Mouse (Mus musculus): ENCODE results near the gene Atp6v0a1. TPM values are rescaled to one million over a fixed set of nuclear protein-coding genes. Genes with fewer than 3 reads are reported as not detected.

The Atp6v0a1 gene
- total and polyA plus RNA-seq, 3 experiments = 77.4 to 92.6 (median 89.6) TPM

DNA sequence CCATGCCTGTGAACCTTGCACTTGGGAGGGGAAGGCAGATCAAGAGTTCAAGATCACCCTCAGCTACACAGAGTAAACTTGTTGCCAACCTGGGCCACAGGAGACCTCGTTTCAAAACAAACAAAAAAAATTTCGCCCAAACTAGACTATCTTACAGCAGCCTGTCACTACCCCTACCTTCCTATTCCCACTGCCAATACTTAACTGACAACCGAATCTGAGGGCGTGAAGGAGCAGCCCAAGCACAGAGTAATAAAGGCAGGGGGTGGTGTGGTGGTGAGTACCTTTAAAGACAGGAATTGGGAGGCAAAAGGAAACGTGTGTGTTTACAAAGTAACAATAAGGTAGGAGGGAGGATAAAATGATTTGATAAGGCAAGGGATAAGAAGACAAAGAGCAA, 101.5 kb downstream of the Atp6v0a1 start:
- WGBS = 47% methylated on average over 5 of the region's 5 CpGs

DNA sequence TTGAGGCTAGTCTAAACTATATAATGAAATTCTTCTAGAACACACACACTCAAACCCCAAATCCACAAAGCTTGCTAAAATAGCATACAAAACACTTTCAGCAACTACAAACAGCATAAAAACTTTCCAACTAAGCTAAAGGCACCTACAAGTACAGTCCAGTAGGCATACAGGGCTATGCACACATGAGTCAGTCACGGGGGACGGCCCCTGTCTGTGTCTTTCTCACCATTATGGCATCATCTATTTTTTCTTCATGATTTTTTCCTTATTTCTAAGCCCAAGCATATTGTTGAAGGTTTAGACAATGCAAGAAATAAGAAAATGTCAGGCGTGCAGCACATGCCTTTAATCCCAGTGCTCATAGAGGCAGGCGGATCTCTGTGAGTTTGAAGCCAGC, 101.9 kb downstream of the Atp6v0a1 start:
- Histone ChIP-seq H3K79me2 (replicated peaks; ENCODE audit: control insufficient read depth, insufficient read depth, low read length) (peaks cover 10% of the 10 kb centered on the region), H3K36me3 (ENCODE audit: control insufficient read depth, insufficient read depth, low read length) (peaks cover 10% of the 10 kb centered on the region), H3K9ac (ENCODE audit: low read depth, low read length) (no peak overlapping the region), H3K4me1 (ENCODE audit: control insufficient read depth, insufficient read depth, low read length) (peaks cover 3% of the 10 kb centered on the region), H3K27ac (no peak overlapping the region), H3K27me3 (ENCODE audit: control insufficient read depth, insufficient read depth, low read length) (no peaks in the 10 kb centered on the region), H3K4me3 (no peak overlapping the region)
- DNase-seq = no peak
- TF ChIP-seq EP300 (IDR thresholded peaks at IDR 0.05; ENCODE audit: insufficient read depth, low read depth, low read length) (no peak), CTCF (IDR thresholded peaks at IDR 0.05) (no peak), POLR2A (IDR thresholded peaks at IDR 0.05; ENCODE audit: insufficient read depth, low read depth, low read length) (no peak)
- intact Hi-C loops (cut with DNase I) = no loop called here
- 87% methylated on average over 4 of the region's 4 CpGs for WGBS

More for the DNA sequence above, 101.5 kb downstream of the Atp6v0a1 start:
- DNase-seq = no peak
- Histone ChIP-seq H3K27me3 (ENCODE audit: control insufficient read depth, insufficient read depth, low read length) (no peaks in the 10 kb centered on the region), H3K27ac (no peak overlapping the region), H3K4me3 (no peak overlapping the region), H3K79me2 (replicated peaks; ENCODE audit: control insufficient read depth, insufficient read depth, low read length) (peaks cover 10% of the 10 kb centered on the region), H3K4me1 (ENCODE audit: control insufficient read depth, insufficient read depth, low read length) (peaks cover 3% of the 10 kb centered on the region), H3K36me3 (ENCODE audit: control insufficient read depth, insufficient read depth, low read length) (peaks cover 6% of the 10 kb centered on the region; the same call in 1 of the 2 replicates), H3K9ac (ENCODE audit: low read depth, low read length) (no peak overlapping the region)
- no peak for TF ChIP-seq CTCF (IDR thresholded peaks at IDR 0.05)
- no peak for TF ChIP-seq POLR2A (IDR thresholded peaks at IDR 0.05; ENCODE audit: insufficient read depth, low read depth, low read length)
- TF ChIP-seq EP300 (IDR thresholded peaks at IDR 0.05; ENCODE audit: insufficient read depth, low read depth, low read length) = no peak
- intact Hi-C loops (cut with DNase I) = no loop called here

DNA sequence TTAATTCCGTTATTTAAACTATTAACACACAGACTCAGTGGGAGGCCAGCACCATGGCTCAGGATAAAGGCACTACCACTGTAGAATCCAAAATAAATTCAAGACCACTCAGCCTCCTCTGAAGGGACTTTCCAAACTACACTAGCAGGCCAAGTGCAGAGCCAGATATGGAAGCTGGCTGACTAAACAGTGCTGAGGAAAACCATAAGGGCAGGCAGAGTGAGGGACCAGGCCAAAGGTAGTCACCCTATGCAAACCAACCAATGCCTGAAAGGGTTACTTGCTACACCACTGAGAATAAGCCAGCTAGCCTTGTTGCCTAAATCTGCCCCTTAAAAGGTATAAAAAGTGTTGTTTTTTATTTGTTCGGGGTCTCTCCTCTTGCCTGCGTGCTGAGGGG, 102.9 kb downstream of the Atp6v0a1 start:
- peaks cover 3% of the 10 kb centered on the region for H3K4me1 ChIP-seq (ENCODE audit: control insufficient read depth, insufficient read depth, low read length)
- WGBS = 85% methylated on average over 3 of the region's 3 CpGs
- peaks cover 12% of the 10 kb centered on the region for H3K36me3 ChIP-seq (ENCODE audit: control insufficient read depth, insufficient read depth, low read length)
- no peak overlapping the region for H3K9ac ChIP-seq (ENCODE audit: low read depth, low read length)
- DNase-seq = no peak
- H3K79me2 ChIP-seq (replicated peaks; ENCODE audit: control insufficient read depth, insufficient read depth, low read length) = peaks cover 11% of the 10 kb centered on the region
- TF ChIP-seq CTCF (IDR thresholded peaks at IDR 0.05) (no peak), POLR2A (IDR thresholded peaks at IDR 0.05; ENCODE audit: insufficient read depth, low read depth, low read length) (no peak), EP300 (IDR thresholded peaks at IDR 0.05; ENCODE audit: insufficient read depth, low read depth, low read length) (no peak)
- no peaks in the 10 kb centered on the region for H3K27me3 ChIP-seq (ENCODE audit: control insufficient read depth, insufficient read depth, low read length)
- no peak overlapping the region for H3K27ac ChIP-seq
- H3K4me3 ChIP-seq = no peak overlapping the region
- intact Hi-C loops (cut with DNase I) = no loop called here

Small RNAs within 50 kb of the gene (microRNA-seq; reads per million reads assigned to microRNA genes)
- gene Mir6928 = 0 reads per million in 2 experiments

Other genes with a start within 250 kb of the Atp6v0a1 start
- not detected for gene Kcnh4, start 249.5 kb upstream of the Atp6v0a1 start, total RNA-seq (2021)
- 0.04 TPM in 1 of 2 replicates, not detected in the other for gene Kcnh4, start 249.5 kb upstream of the Atp6v0a1 start, polyA plus RNA-seq (2012; rRNA removed)
- gene Hcrt, start 246.5 kb upstream of the Atp6v0a1 start, total RNA-seq (2021) = not detected
- not detected in 2 replicates for gene Hcrt, start 246.5 kb upstream of the Atp6v0a1 start, polyA plus RNA-seq (2012; rRNA removed)
- 10 to 100 TPM; 10.1 to 11.6 TPM for gene Ghdc, start 238.5 kb upstream of the Atp6v0a1 start, total RNA-seq (2021)
- gene Ghdc, start 238.5 kb upstream of the Atp6v0a1 start, polyA plus RNA-seq (2012; rRNA removed) = 11.2 and 12.8 TPM in 2 replicates
- 10 to 100 TPM; 58.6 to 65.2 TPM for gene Stat5b, start 158.7 kb upstream of the Atp6v0a1 start, total RNA-seq (2021)
- gene Stat5b, start 158.7 kb upstream of the Atp6v0a1 start, polyA plus RNA-seq (2012; rRNA removed) = 35.4 and 50.7 TPM in 2 replicates
- 10 to 100 TPM; 20.3 to 22.3 TPM for gene Stat5a, start 150.1 kb upstream of the Atp6v0a1 start, total RNA-seq (2021)
- gene Stat5a, start 150.1 kb upstream of the Atp6v0a1 start, polyA plus RNA-seq (2012; rRNA removed) = 24.3 and 26.6 TPM in 2 replicates
- 10 to 100 TPM; 93.0 to 94.7 TPM for gene Stat3, start 69.9 kb upstream of the Atp6v0a1 start, total RNA-seq (2021)
- gene Stat3, start 69.9 kb upstream of the Atp6v0a1 start, polyA plus RNA-seq (2012; rRNA removed) = 85.8 and 134 TPM in 2 replicates
- 100 to 1,000 TPM; 219 to 225 TPM for gene Cavin1, start 38.6 kb upstream of the Atp6v0a1 start, total RNA-seq (2021)
- gene Cavin1, start 38.6 kb upstream of the Atp6v0a1 start, polyA plus RNA-seq (2012; rRNA removed) = 114 and 135 TPM in 2 replicates
- gene Naglu, start 60.6 kb downstream of the Atp6v0a1 start, total RNA-seq (2021) = 1 to 10 TPM; 7.4 to 8.3 TPM
- gene Naglu, start 60.6 kb downstream of the Atp6v0a1 start, polyA plus RNA-seq (2012; rRNA removed) = 11.0 and 14.3 TPM in 2 replicates
- under 1 TPM; 0.47 to 0.70 TPM for gene Hsd17b1, start 69.0 kb downstream of the Atp6v0a1 start, total RNA-seq (2021)
- gene Hsd17b1, start 69.0 kb downstream of the Atp6v0a1 start, polyA plus RNA-seq (2012; rRNA removed) = 0.32 and 0.55 TPM in 2 replicates
- gene Coasy, start 73.1 kb downstream of the Atp6v0a1 start, total RNA-seq (2021) = 10 to 100 TPM; 15.8 to 17.5 TPM
- gene Coasy, start 73.1 kb downstream of the Atp6v0a1 start, polyA plus RNA-seq (2012; rRNA removed) = 22.1 and 24.6 TPM in 2 replicates
- gene Mlx, start 77.8 kb downstream of the Atp6v0a1 start, total RNA-seq (2021) = 10 to 100 TPM; 18.1 to 21.3 TPM
- 23.0 and 45.2 TPM in 2 replicates for gene Mlx, start 77.8 kb downstream of the Atp6v0a1 start, polyA plus RNA-seq (2012; rRNA removed)
- 1 to 10 TPM; 1.6 to 2.7 TPM for gene Psmc3ip, start 86.0 kb downstream of the Atp6v0a1 start, total RNA-seq (2021)
- gene Psmc3ip, start 86.0 kb downstream of the Atp6v0a1 start, polyA plus RNA-seq (2012; rRNA removed) = 1.1 and 1.3 TPM in 2 replicates
- 10 to 100 TPM; 28.5 to 31.0 TPM for gene Retreg3, start 110.4 kb downstream of the Atp6v0a1 start, total RNA-seq (2021)
- gene Retreg3, start 110.4 kb downstream of the Atp6v0a1 start, polyA plus RNA-seq (2012; rRNA removed) = 31.8 and 53.1 TPM in 2 replicates
- gene Tubg1, start 110.5 kb downstream of the Atp6v0a1 start, total RNA-seq (2021) = 10 to 100 TPM; 22.7 to 23.6 TPM
- 14.2 and 17.2 TPM in 2 replicates for gene Tubg1, start 110.5 kb downstream of the Atp6v0a1 start, polyA plus RNA-seq (2012; rRNA removed)
- gene Tubg2, start 146.5 kb downstream of the Atp6v0a1 start, total RNA-seq (2021) = 1 to 10 TPM; 3.5 TPM
- gene Tubg2, start 146.5 kb downstream of the Atp6v0a1 start, polyA plus RNA-seq (2012; rRNA removed) = 2.1 and 2.9 TPM in 2 replicates
- 1 to 10 TPM; 1.3 to 1.5 TPM for gene Cntnap1, start 161.1 kb downstream of the Atp6v0a1 start, total RNA-seq (2021)
- gene Cntnap1, start 161.1 kb downstream of the Atp6v0a1 start, polyA plus RNA-seq (2012; rRNA removed) = 3.1 and 4.0 TPM in 2 replicates
- 10 to 100 TPM; 14.3 to 28.1 TPM for gene Plekhh3, start 161.9 kb downstream of the Atp6v0a1 start, total RNA-seq (2021)
- 24.4 and 26.7 TPM in 2 replicates for gene Plekhh3, start 161.9 kb downstream of the Atp6v0a1 start, polyA plus RNA-seq (2012; rRNA removed)
- not detected for gene Ccr10, start 166.0 kb downstream of the Atp6v0a1 start, total RNA-seq (2021)
- 0.14 TPM in 1 of 2 replicates, not detected in the other for gene Ccr10, start 166.0 kb downstream of the Atp6v0a1 start, polyA plus RNA-seq (2012; rRNA removed)
- gene Ezh1, start 217.0 kb downstream of the Atp6v0a1 start, total RNA-seq (2021) = 10 to 100 TPM; 29.8 to 31.4 TPM
- gene Ezh1, start 217.0 kb downstream of the Atp6v0a1 start, polyA plus RNA-seq (2012; rRNA removed) = 26.1 and 34.1 TPM in 2 replicates
- 10 to 100 TPM; 89.1 to 90.3 TPM for gene Ramp2, start 236.6 kb downstream of the Atp6v0a1 start, total RNA-seq (2021)
- 130 and 172 TPM in 2 replicates for gene Ramp2, start 236.6 kb downstream of the Atp6v0a1 start, polyA plus RNA-seq (2012; rRNA removed)
- 10 to 100 TPM; 82.5 to 90.1 TPM for gene Vps25, start 244.3 kb downstream of the Atp6v0a1 start, total RNA-seq (2021)
- 83.2 and 96.8 TPM in 2 replicates for gene Vps25, start 244.3 kb downstream of the Atp6v0a1 start, polyA plus RNA-seq (2012; rRNA removed)